Mouse (Mus musculus) ES-Bruce4 (cell line): ENCODE measurements around the gene Ganab.

ENCODE experiments used
- CTCF ChIP-seq: IDR thresholded peaks from one replicate; pipeline ENCODE4 v1.8.1; 2011; ENCODE audit warnings: low read depth, low read length
- POLR2A ChIP-seq: IDR thresholded peaks from one replicate; pipeline ENCODE4 v1.8.1; 2011; ENCODE audit warnings: low read length; ENCODE audit not compliant: insufficient read depth

DNA sequence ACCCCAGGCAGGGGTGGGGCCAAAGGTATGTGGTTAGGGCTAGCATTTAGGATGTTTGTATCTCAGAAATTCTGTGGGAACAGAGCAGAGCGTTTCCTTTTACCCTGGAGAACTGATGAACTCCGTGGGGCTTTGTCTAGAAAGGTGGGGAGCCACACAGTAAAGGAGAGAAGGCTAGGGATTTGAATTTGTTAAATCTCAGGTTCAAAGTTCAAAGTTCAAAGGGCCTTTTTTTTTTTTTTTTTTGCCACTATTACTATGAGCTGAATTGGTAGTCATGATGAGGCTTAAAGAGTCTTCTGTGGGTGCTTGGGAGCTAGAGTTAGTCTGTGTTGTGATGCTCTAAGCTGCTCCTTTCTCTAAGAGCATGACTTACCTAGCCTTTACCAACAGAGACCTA is 38.9 kb downstream of the Ganab start:
- TF ChIP-seq POLR2A (no peak), CTCF (no peak)
